Mouse (Mus musculus) cerebellum, postnatal 10 days (tissue): Measurements from ENCODE around the gene Cox6b1.

Source experiments
- DNase-seq, 2 experiments: peaks; one replicate each; pipeline ENCODE4 v3.0.0; 2021; ENCODE audit warnings: mixed read lengths in 2 of 2

The Cox6b1 gene

DNA sequence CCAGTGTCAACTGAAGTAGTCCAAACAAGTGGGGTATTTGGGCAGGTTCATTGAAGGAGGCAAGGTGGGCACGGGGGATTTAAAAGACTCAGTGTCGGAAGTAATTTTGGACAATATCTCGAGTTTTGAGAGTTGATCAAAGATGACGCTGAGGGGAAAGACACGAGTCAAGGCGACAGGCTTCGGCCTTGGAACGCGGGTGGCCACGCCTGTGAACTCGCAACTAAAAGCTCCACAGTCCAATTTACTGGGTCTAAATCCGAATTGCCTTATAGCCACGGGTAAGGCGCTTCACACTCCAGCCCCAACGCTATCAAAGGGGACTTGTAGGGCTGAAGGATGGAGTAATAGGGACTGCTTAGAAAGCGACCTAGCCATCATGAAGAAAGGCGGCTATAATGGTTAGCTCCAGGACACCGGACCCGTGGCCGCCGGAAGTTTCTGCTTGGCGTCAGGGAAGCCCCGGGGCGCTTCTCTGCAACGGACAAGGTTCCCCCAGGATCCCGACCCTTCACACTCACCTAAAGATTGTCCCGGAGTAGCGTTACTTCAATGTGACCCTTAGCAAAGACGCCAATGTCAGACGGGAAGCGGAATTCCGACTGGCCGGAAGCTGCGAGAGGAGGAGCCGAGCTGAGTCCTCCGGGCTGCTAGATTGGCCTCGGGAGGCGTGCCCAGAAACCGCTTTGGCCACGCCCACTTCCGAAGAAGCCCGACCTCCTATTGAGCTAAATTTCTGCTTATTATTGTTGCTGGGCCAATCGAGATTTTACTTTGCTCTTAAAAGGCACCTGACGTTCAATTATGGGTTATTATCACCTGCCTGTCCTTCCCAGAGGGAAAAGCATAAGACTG lies at the start of gene Cox6b1:
Gene Cox6b1 (minus strand): TSS at position 622 of the 855 bp plus-strand sequence.
- peak; percentile 92 for DNase-seq

DNA sequence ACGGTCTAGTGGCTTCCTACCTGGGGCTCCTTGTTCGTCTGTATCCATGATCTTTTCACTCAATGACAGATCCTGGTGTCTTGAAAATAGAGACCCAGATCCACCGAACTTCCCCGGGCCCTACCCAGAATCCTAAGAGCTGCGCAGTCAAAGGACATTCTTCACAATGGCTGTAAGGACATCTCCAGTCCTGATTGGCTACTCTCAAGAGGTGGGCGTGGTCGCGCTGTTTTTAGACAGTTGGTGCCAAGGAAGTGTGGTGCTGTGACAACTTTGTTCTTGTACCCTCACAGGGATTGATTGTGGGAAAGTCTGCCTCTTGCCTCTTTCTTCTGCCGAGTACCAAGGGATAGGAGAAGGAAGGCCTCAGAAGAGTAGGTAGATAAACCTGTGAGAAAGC lies 45.5 kb upstream of the Cox6b1 start, which contains the start of gene Pmis2:
Gene Pmis2 (minus strand): TSS at position 126 of the 400 bp plus-strand sequence.
- no peak for DNase-seq

DNA sequence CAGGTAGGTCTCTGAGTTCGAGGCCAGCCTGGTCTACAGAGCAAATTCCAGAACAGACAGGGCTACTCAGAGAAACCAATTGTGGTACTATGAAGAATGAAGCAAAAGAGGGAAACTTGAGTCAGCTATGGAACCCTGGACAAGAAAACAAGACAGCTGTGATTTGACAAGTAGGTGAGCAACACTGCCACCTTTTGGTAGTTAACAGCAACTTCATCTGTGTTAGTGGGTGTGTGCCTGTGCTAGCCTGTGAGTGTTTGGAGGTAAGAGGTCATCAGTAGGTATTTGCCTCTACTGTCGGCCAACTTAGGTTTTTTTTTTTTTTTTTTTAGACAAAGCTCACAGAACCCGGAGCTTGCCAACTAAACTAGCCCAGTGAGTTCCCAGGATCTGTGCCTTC lies 43.3 kb upstream of the Cox6b1 start:
- DNase-seq, result no peak

DNA sequence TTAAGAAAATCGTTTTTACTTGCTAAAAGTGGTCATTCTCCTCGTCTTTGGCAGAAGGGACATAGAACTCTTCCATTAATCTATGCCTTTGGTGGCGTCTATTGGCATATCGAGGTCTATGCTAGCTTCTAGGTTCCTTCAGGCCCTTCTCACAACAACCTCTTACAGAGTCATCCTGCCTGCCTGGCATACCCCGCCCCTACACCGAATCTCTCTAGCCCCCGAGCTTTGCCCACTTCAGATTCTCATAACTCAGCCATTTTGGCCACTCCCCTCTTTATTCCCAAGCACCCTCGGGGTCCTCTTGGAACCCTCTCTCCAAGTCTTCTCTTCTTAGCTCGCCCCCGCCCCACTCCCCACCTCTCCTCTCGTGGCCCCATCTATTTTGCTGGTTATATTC lies 39.4 kb upstream of the Cox6b1 start:
- peak; percentile 48 to 66 for DNase-seq

GRCm38 (mm10) chr7:30664529-30665200 lies 38.7 kb upstream of the Cox6b1 start, which contains the start of gene Haus5:
Gene Haus5 (minus strand): TSS chr7:30664994.
- peak; percentile 96 for DNase-seq

- peak; percentile 99 for DNase-seq
Measured at GRCm38 (mm10) chr7:30649591-30650540, 23.9 kb upstream of the Cox6b1 start, which contains the start of gene Rbm42. Gene Rbm42 (minus strand): TSS chr7:30650317.

DNA sequence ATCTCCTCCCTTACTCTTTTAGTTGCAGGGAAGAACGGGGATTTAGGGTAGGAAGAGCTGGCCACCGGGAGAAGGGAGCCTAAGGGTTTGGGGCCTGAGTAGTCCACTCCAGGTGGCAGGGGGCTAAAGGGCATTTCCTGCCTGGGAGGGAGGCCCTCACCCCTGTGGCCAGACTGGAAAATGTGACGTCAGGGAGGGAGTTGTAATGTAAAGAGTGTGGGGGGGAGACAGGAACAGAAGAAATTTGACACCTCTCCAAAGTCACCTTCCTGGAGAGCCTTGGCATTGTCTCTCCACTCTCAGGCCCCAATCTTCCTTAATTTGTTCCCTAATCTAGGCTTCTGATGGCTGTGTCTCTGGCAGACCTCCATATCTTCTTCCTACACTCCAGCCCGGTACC lies 13.1 kb upstream of the Cox6b1 start:
- DNase-seq, result no peak

DNA sequence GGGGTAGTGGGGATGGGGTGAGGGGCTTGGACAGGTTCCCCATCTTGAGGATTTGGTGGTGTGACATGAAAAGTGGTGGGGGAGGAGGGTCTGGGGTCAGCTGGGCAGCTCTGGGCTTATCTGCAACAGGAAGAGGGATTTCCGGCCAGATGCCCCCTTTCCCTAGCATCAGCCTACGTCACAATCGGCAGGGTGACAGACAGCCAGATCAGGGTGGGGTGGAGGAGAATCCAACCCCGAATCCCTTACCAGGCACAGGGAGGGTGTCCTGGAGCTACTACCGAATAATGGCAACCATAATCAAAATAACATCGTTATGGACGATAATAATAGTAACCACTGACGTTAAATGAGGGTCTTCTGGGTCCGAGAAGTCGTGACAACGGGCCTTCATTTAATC lies 10.4 kb upstream of the Cox6b1 start:
- DNase-seq, result no peak

GRCm38 (mm10) chr7:30635752-30636151 lies 9.8 kb upstream of the Cox6b1 start, which contains the start of gene Etv2:
Gene Etv2 (minus strand): TSS chr7:30635852.
- no peak for DNase-seq

- peak; percentile 76 to 82 for DNase-seq
Measured at GRCm38 (mm10) chr7:30634621-30635020, 8.7 kb upstream of the Cox6b1 start.

DNA sequence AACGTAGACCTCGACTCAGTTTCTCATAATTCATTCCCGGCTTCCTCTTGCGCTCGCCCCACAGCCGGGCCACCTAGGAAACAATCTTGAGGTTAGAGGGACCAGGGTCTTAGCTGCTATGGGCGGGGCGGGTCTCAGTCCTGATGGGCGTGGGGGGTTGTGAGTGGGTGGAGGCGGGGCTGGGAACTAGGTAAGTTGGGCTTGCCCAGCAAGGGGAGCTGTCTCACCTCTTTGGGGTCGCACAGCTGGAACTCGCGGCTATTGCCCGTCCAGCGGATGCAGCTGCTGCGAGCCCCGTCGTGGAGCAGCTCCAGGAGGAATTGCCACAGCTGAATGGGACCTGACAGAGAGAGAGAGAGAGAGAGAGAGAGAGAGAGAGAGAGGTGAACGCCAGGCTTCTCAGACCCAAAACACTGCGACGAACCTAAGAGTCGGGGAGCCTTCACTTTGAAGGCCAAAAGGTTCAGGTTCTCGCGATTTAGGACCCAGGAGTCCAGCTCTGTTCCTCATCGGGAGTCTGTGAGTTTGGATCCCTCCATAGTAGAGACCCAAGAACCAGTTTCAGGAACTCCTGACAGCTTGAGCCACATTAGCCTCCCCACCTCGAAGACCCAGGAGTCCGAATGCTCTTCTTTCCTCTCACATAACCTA lies 7.9 kb upstream of the Cox6b1 start:
- DNase-seq, result no peak

- no peak for DNase-seq
Measured at GRCm38 (mm10) chr7:30629013-30629412, 3.1 kb upstream of the Cox6b1 start.

GRCm38 (mm10) chr7:30626647-30627046 lies 696 bp upstream of the Cox6b1 start:
- no peak for DNase-seq

DNA sequence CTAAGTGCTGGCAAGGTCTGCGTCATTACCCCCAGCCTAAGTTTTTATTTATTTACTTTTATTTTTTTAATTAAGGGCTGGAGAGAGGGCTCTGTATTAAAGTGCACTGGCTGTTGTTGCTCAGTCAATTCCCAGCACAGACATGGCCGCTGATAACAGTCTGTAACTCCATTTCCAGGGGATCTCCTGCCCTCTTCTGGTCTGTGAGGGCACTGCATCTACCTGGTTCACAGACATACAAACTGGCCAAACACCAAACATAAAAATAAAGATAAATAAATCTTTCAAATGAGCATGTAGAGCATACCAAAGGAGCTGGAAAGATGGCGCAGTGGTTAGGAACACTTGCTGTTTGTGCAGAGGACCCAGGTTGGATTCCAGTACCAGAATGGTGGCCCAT lies 6.7 kb downstream of the Cox6b1 start:
- DNase-seq, result peak; percentile 55 to 66

DNA sequence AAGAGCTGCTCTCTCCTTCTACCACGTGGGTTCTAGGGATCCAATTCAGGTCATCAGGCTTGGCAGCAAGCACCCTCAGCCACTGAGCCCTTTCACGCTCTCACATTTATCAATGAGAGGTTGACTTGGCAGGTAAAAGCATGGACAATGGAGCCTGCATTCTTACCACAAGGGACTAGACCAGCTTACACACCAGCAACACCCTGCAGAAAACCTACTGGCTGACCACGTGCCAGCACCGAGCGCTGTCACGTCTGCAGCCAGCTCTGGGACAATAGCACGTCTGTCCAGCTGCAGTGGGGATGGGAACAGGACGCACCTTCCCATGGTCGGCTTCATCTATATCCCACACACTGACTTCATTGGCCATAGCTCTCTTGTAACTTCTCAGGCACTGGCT lies 7.3 kb downstream of the Cox6b1 start:
- no peak for DNase-seq

- DNase-seq, result no peak
Measured at GRCm38 (mm10) chr7:30615049-30615760, 10.7 kb downstream of the Cox6b1 start.

DNA sequence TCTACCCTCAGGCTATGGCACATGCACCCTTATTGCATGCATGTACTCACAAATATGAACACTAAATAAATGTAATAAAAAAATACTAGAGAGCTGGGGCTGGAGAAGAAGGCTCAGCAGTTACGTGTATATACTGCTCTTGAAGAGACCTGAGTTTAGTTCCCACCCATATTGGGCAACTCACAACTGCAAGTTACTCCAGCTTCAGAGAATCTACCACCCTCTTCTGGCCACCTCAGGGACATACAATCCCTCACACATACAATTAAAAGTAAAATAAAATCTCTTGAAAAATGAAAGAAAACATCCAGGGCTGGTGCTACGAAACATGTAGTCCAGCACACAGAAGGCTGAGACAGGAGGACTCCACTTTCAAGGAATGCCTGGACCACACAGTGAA lies 11.5 kb downstream of the Cox6b1 start:
- no peak for DNase-seq

- peak; percentile 76 to 86 for DNase-seq
Measured at GRCm38 (mm10) chr7:30613529-30614112, 12.3 kb downstream of the Cox6b1 start.

- DNase-seq, result no peak
Measured at GRCm38 (mm10) chr7:30612654-30613402, 13.1 kb downstream of the Cox6b1 start, which contains the start of gene Upk1a. Gene Upk1a (minus strand): TSS chr7:30612847.

DNA sequence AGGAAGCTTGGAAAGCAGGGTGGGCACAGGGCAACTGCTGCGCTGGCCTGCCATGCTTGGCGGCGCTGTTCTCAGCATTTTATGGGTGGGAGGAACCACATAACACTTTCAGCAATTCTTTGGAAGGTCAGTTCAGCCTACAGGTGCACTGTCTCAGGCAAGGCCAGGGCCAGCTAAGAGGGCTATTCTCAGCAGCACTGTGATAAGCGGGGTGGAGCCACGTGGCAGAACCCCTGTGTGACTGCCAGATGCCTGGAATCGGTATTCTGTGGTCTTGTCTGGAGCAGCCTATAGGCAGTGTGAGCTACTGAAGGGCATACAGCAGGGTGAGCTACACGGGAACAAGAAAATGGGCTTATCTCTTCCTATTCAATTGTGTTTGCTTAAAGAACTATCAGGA lies 15.9 kb downstream of the Cox6b1 start:
- DNase-seq, result no peak
